Mouse (Mus musculus) spleen, adult 2 months (tissue): Measurements from ENCODE around the gene Gm49661.

Experiments used
- CTCF ChIP-seq: fragments of 200-500 bp; IDR thresholded peaks from 2 replicates; pipeline ENCODE4 v1.5.1; 2011; ENCODE audit warnings: mild to moderate bottlenecking, inconsistent platforms; ENCODE audit not compliant: insufficient read depth, insufficient read length, insufficient replicate concordance; ENCODE audit errors: extremely low read depth
- POLR2A ChIP-seq: fragments of 200-500 bp; IDR thresholded peaks from 2 replicates; pipeline ENCODE4 v1.6.1; 2011; ENCODE audit warnings: low read depth, low read length, inconsistent platforms

GRCm38 (mm10) chr8:84959811-84960210 lies 9.4 kb downstream of the Gm49661 start:
- no peak for TF ChIP-seq CTCF
- TF ChIP-seq POLR2A, result no peak
